Mouse (Mus musculus) spleen, adult 2 months (tissue): ENCODE data around the gene Gmds.

Experiments used
- CTCF ChIP-seq: fragments of 200-500 bp; IDR thresholded peaks from 2 replicates; pipeline ENCODE4 v1.5.1; 2011; ENCODE audit warnings: mild to moderate bottlenecking, inconsistent platforms; ENCODE audit not compliant: insufficient read depth, insufficient read length, insufficient replicate concordance; ENCODE audit errors: extremely low read depth
- POLR2A ChIP-seq: fragments of 200-500 bp; IDR thresholded peaks from 2 replicates; pipeline ENCODE4 v1.6.1; 2011; ENCODE audit warnings: low read depth, low read length, inconsistent platforms

DNA sequence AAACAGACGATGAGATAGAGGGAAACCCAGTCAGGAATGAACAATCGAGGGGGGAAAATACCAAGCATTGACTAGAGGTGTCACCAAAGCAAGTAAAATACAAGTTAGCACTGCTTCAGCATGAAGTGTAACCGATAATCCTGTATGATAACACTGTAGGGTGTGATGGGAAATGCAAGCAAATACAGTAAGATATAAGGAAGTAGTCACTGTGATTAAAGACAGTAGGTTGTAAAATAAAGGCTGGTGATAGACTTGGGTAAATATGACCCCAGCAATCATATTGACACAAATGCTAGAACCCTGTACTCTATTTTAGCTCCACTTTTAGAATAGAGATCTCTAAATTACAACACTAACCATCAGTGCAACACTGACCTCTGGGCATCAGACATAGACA lies 21.2 kb downstream of the Gmds start:
- no peak for TF ChIP-seq POLR2A
- no peak for TF ChIP-seq CTCF
